Mouse (Mus musculus) MEL (cell line): ENCODE measurements around the gene 4931429L15Rik. TPM values are rescaled to one million over a fixed set of nuclear protein-coding genes. Genes with fewer than 3 reads are reported as not detected.

Experiments used
- DNase-seq: peaks from one replicate; pipeline ENCODE4 v3.0.0; 2011; ENCODE audit warnings: low read depth, low spot score
- H3K27ac ChIP-seq: 2 replicates; pipeline ENCODE4 v1.5.1; 2012; ENCODE audit warnings: low read depth, mild to moderate bottlenecking, control low read depth, low read length, moderate library complexity; ENCODE audit not compliant: control insufficient read depth
- H3K27me3 ChIP-seq, 2 experiments: fragments of 150-350 bp in 1 of 2; sonication (generic) in 1 of 2; 2 replicates each; pipeline ENCODE4 v1.6.1; 2012; ENCODE audit warnings: low read length in 2 of 2, mild to moderate bottlenecking in 2 of 2, improper control_type of control experiment in 1 of 2, moderate library complexity in 1 of 2; ENCODE audit not compliant: insufficient read depth in 2 of 2, control insufficient read depth in 1 of 2
- H3K36me3 ChIP-seq, 2 experiments: 2 replicates each; pipeline ENCODE4 v1.6.1; 2012 to 2014; ENCODE audit warnings: low read length in 2 of 2, improper control_type of control experiment in 1 of 2, inconsistent platforms in 1 of 2, mild to moderate bottlenecking in 1 of 2; ENCODE audit not compliant: insufficient read depth in 2 of 2, control insufficient read depth in 1 of 2
- H3K4me1 ChIP-seq, 2 experiments: fragments of 150-350 bp in 1 of 2; sonication (generic) in 1 of 2; 2 replicates each; pipeline ENCODE4 v1.6.1; 2012; ENCODE audit warnings: low read length in 2 of 2, improper control_type of control experiment in 1 of 2, mild to moderate bottlenecking in 1 of 2; ENCODE audit not compliant: insufficient read depth in 2 of 2, control insufficient read depth in 1 of 2
- H3K4me3 ChIP-seq, 2 experiments: fragments of 150-350 bp in 1 of 2; sonication (generic) in 1 of 2; 2 replicates each; pipeline ENCODE4 v1.5.1; 2012; ENCODE audit warnings: low read depth in 2 of 2, low read length in 2 of 2, mild to moderate bottlenecking in 2 of 2, moderate library complexity in 2 of 2, control low read depth in 1 of 2, improper control_type of control experiment in 1 of 2; ENCODE audit not compliant: control insufficient read depth in 1 of 2, insufficient read depth in 1 of 2
- H3K79me2 ChIP-seq: 2 replicates; pipeline ENCODE4 v1.6.1; 2012; ENCODE audit warnings: mild to moderate bottlenecking, low read length, moderate library complexity; ENCODE audit not compliant: control insufficient read depth, poor library complexity, insufficient read depth
- H3K9ac ChIP-seq: 2 replicates; pipeline ENCODE4 v1.6.1; 2012; ENCODE audit warnings: low read depth, mild to moderate bottlenecking, control low read depth, low read length, moderate library complexity; ENCODE audit not compliant: control insufficient read depth, poor library complexity, severe bottlenecking
- H3K9me3 ChIP-seq: fragments of 150-350 bp; sonication (generic); replicated peaks from 2 replicates; pipeline ENCODE4 v1.6.1; 2012; ENCODE audit warnings: mild to moderate bottlenecking, low read length, improper control_type of control experiment, moderate library complexity; ENCODE audit not compliant: insufficient read depth
- BHLHE40 ChIP-seq: IDR thresholded peaks from 2 replicates; pipeline ENCODE4 v1.6.1; 2012; ENCODE audit warnings: low read depth, mild to moderate bottlenecking, inconsistent platforms, low read length, improper control_type of control experiment, borderline replicate concordance
- CHD1 ChIP-seq: IDR thresholded peaks from 2 replicates; pipeline ENCODE4 v1.6.1; 2012; ENCODE audit warnings: low read depth, mild to moderate bottlenecking, inconsistent platforms, low read length, improper control_type of control experiment
- CTCF ChIP-seq, 3 experiments: IDR thresholded peaks in 2 of 3; conservative IDR thresholded peaks in 1 of 3; 2 replicates each; pipeline ENCODE4 v1.5.1; 2011 to 2012; ENCODE audit warnings: low read length in 3 of 3, low read depth in 2 of 3, mild to moderate bottlenecking in 2 of 3, improper control_type of control experiment in 1 of 3, inconsistent platforms in 1 of 3, mixed read lengths in 1 of 3, moderate library complexity in 1 of 3; ENCODE audit not compliant: control insufficient read depth in 1 of 3, insufficient read depth in 1 of 3, poor library complexity in 1 of 3, severe bottlenecking in 1 of 3
- E2F4 ChIP-seq: IDR thresholded peaks from 2 replicates; pipeline ENCODE4 v1.6.1; 2011; ENCODE audit warnings: low read depth, low read length, improper control_type of control experiment, borderline replicate concordance
- EP300 ChIP-seq, 2 experiments: IDR thresholded peaks; 2 replicates each; pipeline ENCODE4 v1.6.1; 2011; ENCODE audit warnings: improper control_type of control experiment in 2 of 2, low read length in 2 of 2, low read depth in 1 of 2, mild to moderate bottlenecking in 1 of 2
- GABPA ChIP-seq: IDR thresholded peaks from 2 replicates; pipeline ENCODE4 v1.6.1; 2012; ENCODE audit warnings: low read depth, mild to moderate bottlenecking, inconsistent platforms, low read length, improper control_type of control experiment, moderate library complexity
- MAFK ChIP-seq: IDR thresholded peaks from 2 replicates; pipeline ENCODE4 v1.6.1; 2011; ENCODE audit warnings: low read depth, mild to moderate bottlenecking, low read length, improper control_type of control experiment, borderline replicate concordance
- MAX ChIP-seq: IDR thresholded peaks from 2 replicates; pipeline ENCODE4 v1.6.1; 2011; ENCODE audit warnings: low read length, improper control_type of control experiment
- MYC ChIP-seq: IDR thresholded peaks from 2 replicates; pipeline ENCODE4 v1.6.1; 2011; ENCODE audit warnings: low read depth, mild to moderate bottlenecking, low read length, improper control_type of control experiment, moderate library complexity
- NELFE ChIP-seq: IDR thresholded peaks from 2 replicates; pipeline ENCODE4 v1.6.1; 2011; ENCODE audit warnings: low read depth, low read length, improper control_type of control experiment
- NRF1 ChIP-seq: IDR thresholded peaks from 2 replicates; pipeline ENCODE4 v1.6.1; 2014; ENCODE audit warnings: low read depth, mild to moderate bottlenecking, inconsistent platforms, low read length, improper control_type of control experiment, moderate library complexity; ENCODE audit not compliant: poor library complexity, insufficient read depth, severe bottlenecking
- POLR2AphosphoS2 ChIP-seq: IDR thresholded peaks from 2 replicates; pipeline ENCODE4 v1.6.1; 2011; ENCODE audit warnings: low read length, improper control_type of control experiment
- RCOR1 ChIP-seq: IDR thresholded peaks from 2 replicates; pipeline ENCODE4 v1.6.1; 2012; ENCODE audit warnings: low read depth, mild to moderate bottlenecking, inconsistent platforms, low read length, improper control_type of control experiment
- SMC3 ChIP-seq: IDR thresholded peaks from 2 replicates; pipeline ENCODE4 v1.6.1; 2011; ENCODE audit warnings: low read depth, low read length, improper control_type of control experiment
- TBP ChIP-seq: IDR thresholded peaks from 2 replicates; pipeline ENCODE4 v1.8.0; 2011; ENCODE audit warnings: low read depth, low read length, improper control_type of control experiment
- USF1 ChIP-seq: IDR thresholded peaks from 2 replicates; pipeline ENCODE4 v1.6.1; 2014; ENCODE audit warnings: low read depth, mild to moderate bottlenecking, inconsistent platforms, low read length, improper control_type of control experiment, moderate library complexity
- USF2 ChIP-seq, 2 experiments: IDR thresholded peaks; 2 replicates each; pipeline ENCODE4 v1.6.1; 2011 to 2012; ENCODE audit warnings: improper control_type of control experiment in 2 of 2, low read length in 2 of 2, borderline replicate concordance in 1 of 2, inconsistent platforms in 1 of 2, low read depth in 1 of 2, mild to moderate bottlenecking in 1 of 2; ENCODE audit not compliant: insufficient read depth in 1 of 2
- ZC3H11A ChIP-seq: IDR thresholded peaks from 2 replicates; pipeline ENCODE4 v1.6.1; 2012; ENCODE audit warnings: low read depth, mild to moderate bottlenecking, inconsistent platforms, low read length, improper control_type of control experiment
- polyA plus RNA-seq, 2 experiments: library from polyadenylated mRNA; stranded (reverse) in 1 of 2; unstranded in 1 of 2; fragments of >175 nt in 1 of 2; fragments of >200 nt in 1 of 2; gene quantifications; 2 replicates each; pipeline versions ENCODE4 v1.2.1 to v1.2.4; 2012; ENCODE audit warnings: low replicate concordance in 2 of 2, low read depth in 1 of 2; ENCODE audit not compliant: insufficient read length in 2 of 2, insufficient read depth in 1 of 2, missing spikeins in 1 of 2
- total RNA-seq: library from RNA; depleted of rRNA; stranded (reverse); fragments of 300-350 nt; gene quantifications from 2 replicates; pipeline ENCODE4 v1.2.3, GENCODE M21; 2012

4931429L15Rik gene
- total and polyA plus RNA-seq, 3 experiments: not detected

GRCm38 (mm10) chr9:46272070-46272469 is 47.7 kb downstream of the 4931429L15Rik start (continued):
- no peak for TF ChIP-seq NRF1

GRCm38 (mm10) chr9:46270782-46271181 is 49.0 kb downstream of the 4931429L15Rik start:
- Histone ChIP-seq H3K9ac (no peak overlapping the region), H3K79me2 (peaks cover 24% of the 10 kb centered on the region), H3K27me3 (no peaks in the 10 kb centered on the region), H3K36me3 (peaks cover 10 to 19% of the 10 kb centered on the region in 2 experiments), H3K27ac (no peak overlapping the region), H3K9me3 (no peaks in the 10 kb centered on the region), H3K4me3 (no peak overlapping the region), H3K4me1 (peaks cover 5 to 14% of the 10 kb centered on the region in 2 experiments; a peak in 3 of 4 replicates)
- no peak for TF ChIP-seq MYC
- no peak for TF ChIP-seq NELFE
- TF ChIP-seq USF1: no peak
- no peak for TF ChIP-seq CHD1
- TF ChIP-seq MAX: no peak
- TF ChIP-seq EP300 (IDR thresholded peaks at IDR 0.05; ENCODE audit: low read depth in 1 of 2, low read length in 2 of 2): no peak
- DNase-seq: no peak

- Histone ChIP-seq H3K36me3 (peaks cover 0 to 9% of the 10 kb centered on the region in 2 experiments; a peak in 2 of 4 replicates), H3K4me1 (peaks cover 3 to 6% of the 10 kb centered on the region in 2 experiments; a peak in 3 of 4 replicates), H3K79me2 (peaks cover 12% of the 10 kb centered on the region), H3K9ac (no peak overlapping the region), H3K4me3 (no peak overlapping the region), H3K9me3 (no peaks in the 10 kb centered on the region), H3K27ac (no peak overlapping the region), H3K27me3 (no peaks in the 10 kb centered on the region)
- no peak for TF ChIP-seq CTCF (IDR thresholded peaks at IDR 0.05 in 2 of 3, conservative IDR thresholded peaks at IDR 0.05 in 1 of 3; ENCODE audit: control insufficient read depth in 1 of 3, insufficient read depth in 1 of 3, low read depth in 2 of 3, low read length in 3 of 3, poor library complexity in 1 of 3, severe bottlenecking in 1 of 3)
- no peak for TF ChIP-seq ZC3H11A
- no peak for TF ChIP-seq TBP
- TF ChIP-seq POLR2AphosphoS2: no peak
- no peak for TF ChIP-seq GABPA
- no peak for TF ChIP-seq USF2 (IDR thresholded peaks at IDR 0.05; ENCODE audit: borderline replicate concordance in 1 of 2, insufficient read depth in 1 of 2, low read depth in 1 of 2, low read length in 2 of 2)
- TF ChIP-seq CHD1: no peak
- TF ChIP-seq NELFE: no peak
- no peak for TF ChIP-seq MYC
- no peak for TF ChIP-seq MAFK
- TF ChIP-seq E2F4: no peak
- TF ChIP-seq RCOR1: no peak
- no peak for TF ChIP-seq BHLHE40
- no peak for TF ChIP-seq SMC3
- DNase-seq: no peak
Measured at GRCm38 (mm10) chr9:46269125-46269524, 50.7 kb downstream of the 4931429L15Rik start.
